Mouse (Mus musculus): ENCODE data around the gene Usp54. TPM values are rescaled to one million over a fixed set of nuclear protein-coding genes. Genes with fewer than 3 reads are reported as not detected.
A peak's percentile ranks its signal among the peaks of the same experiment; 100 is the strongest.

Usp54 gene
- polyA plus RNA-seq, 1 experiment: 17.6 TPM

DNA sequence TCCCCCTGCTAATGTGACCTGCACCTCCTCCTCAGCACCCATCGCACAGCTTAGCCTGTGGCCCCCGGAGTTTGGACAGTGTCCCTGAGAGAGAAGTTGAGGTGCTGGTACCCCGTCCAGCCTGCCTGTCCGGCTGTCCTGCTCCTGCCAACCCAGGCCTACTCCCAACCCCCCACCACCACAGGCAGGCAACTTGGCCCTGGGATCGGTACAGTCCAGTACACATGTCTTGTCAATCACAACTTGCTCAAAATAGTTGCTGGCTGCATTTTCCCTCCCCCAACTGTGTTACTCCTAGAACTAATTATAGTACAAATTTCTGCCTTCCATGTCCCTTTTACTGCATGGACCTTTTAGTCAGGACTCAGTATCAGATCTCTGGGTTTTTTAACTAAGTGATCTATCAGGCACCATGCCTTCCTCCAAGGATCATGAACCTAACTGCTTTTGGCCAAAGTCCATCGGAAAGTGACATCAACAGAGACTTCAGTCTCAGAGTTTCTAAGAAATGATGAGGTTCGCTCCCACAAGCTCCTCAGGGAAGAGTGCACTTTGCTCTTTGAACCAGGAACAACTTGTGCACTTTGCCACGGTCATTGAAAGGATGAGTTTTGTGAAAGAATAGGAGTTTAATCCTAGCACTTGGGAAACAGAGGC is 27.4 kb upstream of the Usp54 start, which contains the start of gene Synpo2l:
Gene Synpo2l (minus strand): TSS at position 201 of the 657 bp plus-strand sequence.
- H3K4me3 ChIP-seq (replicated peaks; ENCODE audit: extremely low read depth, low read depth, low read length): no peak within 1 kb of the TSS
- no peak for DNase-seq
- TF ChIP-seq CTCF (IDR thresholded peaks at IDR 0.05; ENCODE audit: insufficient read depth, low read length) (no peak), POLR2A (IDR thresholded peaks at IDR 0.05; ENCODE audit: borderline replicate concordance, extremely low read depth, low read depth, low read length) (no peak)
- no peaks in the 10 kb centered on the region for H3K4me1 ChIP-seq (ENCODE audit: control insufficient read depth, insufficient read depth, low read length)
- WGBS: 76% methylated on average over 8 of the region's 8 CpGs

DNA sequence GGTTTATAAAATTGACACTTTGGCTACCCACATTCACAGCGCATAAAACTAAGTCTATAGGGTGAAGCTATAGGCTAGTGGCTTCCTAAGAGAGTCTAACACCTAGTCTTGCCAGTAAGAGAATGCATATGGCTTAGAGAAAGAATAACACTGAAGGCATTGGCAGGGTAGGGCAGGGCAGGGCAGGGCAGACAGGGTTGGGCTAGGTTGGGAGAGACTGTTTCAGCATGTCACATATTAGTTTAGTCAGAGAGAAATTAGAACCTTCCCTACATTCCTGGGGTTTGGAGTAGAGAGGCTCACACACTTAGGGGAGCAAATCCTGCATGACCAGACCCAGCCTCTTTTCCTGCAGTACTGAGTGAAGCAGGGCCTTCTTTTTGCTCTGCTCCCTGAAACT is 26.6 kb upstream of the Usp54 start:
- Histone ChIP-seq H3K4me3 (replicated peaks; ENCODE audit: extremely low read depth, low read depth, low read length) (no peak overlapping the region), H3K4me1 (ENCODE audit: control insufficient read depth, insufficient read depth, low read length) (no peaks in the 10 kb centered on the region)
- TF ChIP-seq CTCF (IDR thresholded peaks at IDR 0.05; ENCODE audit: insufficient read depth, low read length): no peak
- no peak for DNase-seq
- WGBS: 72% methylated on average over 1 of the region's 1 CpGs

DNA sequence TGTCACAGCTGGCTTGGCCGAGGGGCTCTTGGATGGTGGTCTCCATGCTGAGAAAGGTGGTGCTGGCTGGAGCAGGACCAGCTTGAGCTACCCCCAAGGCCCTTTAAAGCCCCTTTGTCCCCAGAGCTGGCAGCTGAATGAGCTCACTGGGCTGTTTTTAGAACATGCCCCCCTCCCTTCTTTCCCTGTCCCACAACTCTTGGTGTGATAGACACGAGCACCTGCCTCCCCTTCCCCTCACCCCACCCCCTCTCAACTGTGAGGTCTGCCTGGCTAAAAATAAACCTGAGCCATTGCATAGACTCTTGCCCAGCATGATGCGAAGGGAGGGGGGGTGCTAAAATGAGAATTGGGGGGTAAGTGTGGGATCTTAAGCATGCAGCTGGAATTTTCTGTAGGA is 23.6 kb upstream of the Usp54 start:
- WGBS: 53% methylated on average over 3 of the region's 3 CpGs
- Histone ChIP-seq H3K4me3 (replicated peaks; ENCODE audit: extremely low read depth, low read depth, low read length) (no peak overlapping the region), H3K4me1 (ENCODE audit: control insufficient read depth, insufficient read depth, low read length) (no peaks in the 10 kb centered on the region)
- DNase-seq: no peak
- TF ChIP-seq CTCF (IDR thresholded peaks at IDR 0.05; ENCODE audit: insufficient read depth, low read length) (no peak), POLR2A (IDR thresholded peaks at IDR 0.05; ENCODE audit: borderline replicate concordance, extremely low read depth, low read depth, low read length) (no peak)

DNA sequence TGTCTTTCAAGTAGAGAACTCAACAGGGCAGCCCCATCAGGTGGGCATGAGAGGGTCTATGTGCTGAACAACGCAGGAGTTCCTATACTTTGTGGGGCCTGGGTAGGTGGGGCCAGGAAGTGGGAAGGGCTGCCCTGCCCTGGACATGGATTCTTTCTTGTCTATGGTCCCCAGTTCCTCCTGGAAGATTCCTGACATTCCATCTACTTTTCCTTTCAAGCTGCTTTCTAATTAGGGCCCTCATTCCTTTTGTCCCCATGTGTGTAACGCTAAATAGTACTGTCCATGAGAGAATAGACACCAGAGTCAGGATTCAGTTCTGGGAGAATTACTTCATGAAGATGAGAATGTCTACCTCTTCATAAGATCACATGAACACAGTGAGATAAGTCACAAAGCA is 22.7 kb upstream of the Usp54 start:
- WGBS: 58% methylated on average over 2 of the region's 2 CpGs
- DNase-seq: no peak
- Histone ChIP-seq H3K4me1 (ENCODE audit: control insufficient read depth, insufficient read depth, low read length) (no peaks in the 10 kb centered on the region), H3K4me3 (replicated peaks; ENCODE audit: extremely low read depth, low read depth, low read length) (no peak overlapping the region)
- TF ChIP-seq POLR2A (IDR thresholded peaks at IDR 0.05; ENCODE audit: borderline replicate concordance, extremely low read depth, low read depth, low read length): no peak
- no peak for TF ChIP-seq CTCF (IDR thresholded peaks at IDR 0.05; ENCODE audit: insufficient read depth, low read length)

DNA sequence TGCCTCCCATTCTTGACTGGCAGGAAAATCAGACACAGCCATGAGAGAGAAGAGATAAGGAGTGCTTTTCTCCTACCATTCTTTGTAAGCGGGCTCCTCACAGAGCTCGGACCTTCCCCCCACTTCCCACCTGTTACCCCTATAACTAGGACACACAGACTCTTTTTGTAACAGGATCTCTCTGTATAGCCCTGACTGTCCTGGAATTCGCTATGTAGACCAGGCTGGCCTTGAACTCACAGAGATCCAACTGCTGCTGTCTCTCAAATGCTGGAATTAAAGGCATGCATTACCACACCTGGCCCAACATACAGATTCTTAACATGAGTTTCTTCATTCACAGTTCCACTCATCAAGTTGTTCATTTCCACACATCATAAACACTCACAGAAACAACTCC is 21.9 kb upstream of the Usp54 start:
- 94% methylated on average over 3 of the region's 3 CpGs for WGBS
- no peak overlapping the region for H3K4me3 ChIP-seq (replicated peaks; ENCODE audit: extremely low read depth, low read depth, low read length)
- TF ChIP-seq CTCF (IDR thresholded peaks at IDR 0.05; ENCODE audit: insufficient read depth, low read length) (no peak), POLR2A (IDR thresholded peaks at IDR 0.05; ENCODE audit: borderline replicate concordance, extremely low read depth, low read depth, low read length) (no peak)
- H3K4me1 ChIP-seq (ENCODE audit: control insufficient read depth, insufficient read depth, low read length): no peaks in the 10 kb centered on the region
- no peak for DNase-seq

DNA sequence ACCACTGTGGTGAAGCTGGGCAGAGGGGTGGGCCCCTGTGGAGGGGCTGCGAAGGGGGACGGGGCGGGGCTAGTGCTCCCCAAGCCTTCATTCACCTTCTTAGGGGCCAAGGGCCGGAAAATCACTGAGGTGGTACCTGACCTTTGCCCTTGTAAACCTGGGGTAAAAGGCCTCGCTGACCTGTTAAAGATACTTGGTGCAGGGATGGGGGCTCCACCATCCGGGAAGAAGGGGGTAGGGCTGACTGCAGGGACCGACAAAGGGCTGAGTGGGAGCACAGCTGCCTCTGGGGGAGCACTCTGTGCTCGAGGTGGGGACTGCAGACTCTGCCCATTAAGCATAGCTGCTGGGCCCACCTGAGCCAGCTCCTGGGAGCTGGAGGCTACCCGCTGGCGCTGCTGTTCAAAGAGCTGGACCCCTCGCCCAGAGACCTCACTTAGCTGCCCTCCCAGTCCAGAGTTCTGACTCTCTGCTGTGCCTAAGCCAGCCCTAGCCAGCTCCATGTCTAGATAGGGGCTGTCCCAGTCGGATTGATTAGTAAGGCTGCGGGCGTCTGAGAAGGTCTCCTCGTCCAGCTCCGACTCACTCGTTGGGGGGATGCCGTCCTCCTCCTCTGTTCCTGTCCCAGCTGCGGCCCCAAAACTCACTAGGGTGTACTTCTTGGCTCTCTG is 20.9 kb upstream of the Usp54 start:
- 26% methylated on average over 19 of the region's 19 CpGs for WGBS
- Histone ChIP-seq H3K4me1 (ENCODE audit: control insufficient read depth, insufficient read depth, low read length) (no peaks in the 10 kb centered on the region), H3K4me3 (replicated peaks; ENCODE audit: extremely low read depth, low read depth, low read length) (peak overlapping the region; percentile 58)
- TF ChIP-seq POLR2A (IDR thresholded peaks at IDR 0.05; ENCODE audit: borderline replicate concordance, extremely low read depth, low read depth, low read length) (no peak), CTCF (IDR thresholded peaks at IDR 0.05; ENCODE audit: insufficient read depth, low read length) (no peak)
- peak; percentile 19 for DNase-seq

DNA sequence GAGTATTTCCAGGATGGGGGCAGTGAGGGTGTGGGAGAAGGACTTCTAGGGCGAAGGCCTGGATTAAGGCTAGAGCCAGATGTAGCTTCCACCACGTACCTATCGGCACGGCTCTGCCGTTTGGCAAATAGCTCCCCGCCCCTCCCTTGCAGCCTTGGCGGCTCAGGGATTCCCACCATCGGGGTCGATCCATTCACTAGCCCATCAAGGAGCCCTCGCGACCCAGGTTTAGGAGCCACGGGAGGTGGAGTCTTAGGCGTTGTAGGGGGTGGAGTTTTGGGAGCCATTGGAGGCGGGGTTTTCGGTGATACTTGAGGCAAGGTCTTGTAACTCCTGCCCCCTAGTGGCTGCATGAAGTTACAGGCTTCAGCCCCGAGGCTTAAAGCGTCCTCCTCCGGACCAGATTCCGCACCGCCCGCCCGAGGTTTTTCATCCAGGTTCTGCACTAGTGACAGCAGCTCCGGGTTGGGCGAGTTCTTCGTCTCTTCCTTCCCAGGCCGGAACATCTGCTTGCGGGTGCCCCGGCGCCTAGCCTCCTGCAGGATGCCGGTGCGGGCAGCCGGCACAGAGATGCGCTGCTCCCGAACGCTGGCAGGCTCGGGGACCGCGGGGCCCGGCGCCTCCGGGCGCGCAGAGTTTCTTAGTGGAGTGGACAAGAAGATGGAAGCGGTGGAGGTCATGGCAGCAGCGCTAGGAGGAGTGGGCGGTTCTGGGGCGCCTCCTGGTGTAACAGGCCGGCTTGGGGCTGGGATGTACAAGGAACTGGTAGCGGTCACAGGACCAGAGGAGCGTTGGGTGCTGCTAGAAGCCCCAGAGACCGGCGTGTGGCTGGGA is 20.2 kb upstream of the Usp54 start:
- Histone ChIP-seq H3K4me3 (replicated peaks; ENCODE audit: extremely low read depth, low read depth, low read length) (peak overlapping the region; percentile 58), H3K4me1 (ENCODE audit: control insufficient read depth, insufficient read depth, low read length) (no peaks in the 10 kb centered on the region)
- WGBS: 2% methylated on average over 52 of the region's 52 CpGs
- DNase-seq: peak; percentile 89
- TF ChIP-seq POLR2A (IDR thresholded peaks at IDR 0.05; ENCODE audit: borderline replicate concordance, extremely low read depth, low read depth, low read length) (0 out of 2 replicates have a peak, but pooled peaks have one; percentile 30), CTCF (IDR thresholded peaks at IDR 0.05; ENCODE audit: insufficient read depth, low read length) (peak; percentile 86)

DNA sequence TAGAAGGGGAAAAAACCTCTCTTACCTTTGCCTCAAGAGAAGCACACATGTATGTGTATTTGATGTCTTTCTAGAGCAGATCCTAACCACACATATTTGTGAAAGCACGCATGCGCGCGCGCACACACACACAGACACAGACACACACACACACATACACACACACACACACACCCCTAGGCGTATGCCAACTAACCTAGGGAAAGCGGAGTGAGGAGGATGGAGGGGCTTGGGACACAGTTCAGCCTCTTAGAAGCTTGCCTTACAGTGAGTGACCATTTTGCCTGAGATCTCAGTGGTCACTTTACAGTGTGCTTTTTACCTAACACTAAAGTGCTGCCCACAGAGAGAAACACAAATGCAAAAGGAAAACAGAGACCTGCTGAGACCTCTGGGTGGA is 18.8 kb upstream of the Usp54 start:
- no peaks in the 10 kb centered on the region for H3K4me1 ChIP-seq (ENCODE audit: control insufficient read depth, insufficient read depth, low read length)
- TF ChIP-seq POLR2A (IDR thresholded peaks at IDR 0.05; ENCODE audit: borderline replicate concordance, extremely low read depth, low read depth, low read length) (no peak), CTCF (IDR thresholded peaks at IDR 0.05; ENCODE audit: insufficient read depth, low read length) (no peak)
- no peak overlapping the region for H3K4me3 ChIP-seq (replicated peaks; ENCODE audit: extremely low read depth, low read depth, low read length)
- no peak for DNase-seq
- over 99% methylated on average over 7 of the region's 7 CpGs for WGBS

- 91% methylated on average over 6 of the region's 6 CpGs for WGBS
- no peak overlapping the region for H3K4me3 ChIP-seq (replicated peaks; ENCODE audit: extremely low read depth, low read depth, low read length)
- no peak for DNase-seq
- no peaks in the 10 kb centered on the region for H3K4me1 ChIP-seq (ENCODE audit: control insufficient read depth, insufficient read depth, low read length)
- no peak for TF ChIP-seq CTCF (IDR thresholded peaks at IDR 0.05; ENCODE audit: insufficient read depth, low read length)
- TF ChIP-seq POLR2A (IDR thresholded peaks at IDR 0.05; ENCODE audit: borderline replicate concordance, extremely low read depth, low read depth, low read length): no peak
These were observed 18.0 kb upstream of the Usp54 start for GRCm38 (mm10) chr14:20658902-20659301.
